Mouse (Mus musculus) Patski (cell line): ENCODE results near the gene Glis1. TPM values are rescaled to one million over a fixed set of nuclear protein-coding genes. Genes with fewer than 3 reads are reported as not detected.

Experiments used
- ATAC-seq: fragments of 100-300 bp; one replicate; pipeline ENCODE4 v1.8.0; 2021
- CTCF ChIA-PET: fragments of 350-600 bp; sonication (Branson Sonifier 250); formaldehyde crosslinking; loops from one replicate; lab custom pipeline; 2022; ENCODE audit warnings: inconsistent platforms; lab: Charles Lee
- POLR2A ChIA-PET: fragments of 350-600 bp; sonication (Branson Sonifier 250); formaldehyde crosslinking; loops from one replicate; lab custom pipeline; 2022; ENCODE audit warnings: antibody characterized with exemption, inconsistent platforms; lab: Charles Lee
- DNase-seq: peaks from one replicate; pipeline ENCODE4 v3.0.0-alpha.2; 2011; ENCODE audit warnings: low read depth, low spot score
- H3K27me3 ChIP-seq: fragments of 371-371 bp; one replicate; pipeline ENCODE4 v1.5.1; 2021
- CTCF ChIP-seq: fragments of 100-300 bp; IDR thresholded peaks from one replicate; pipeline ENCODE4 v1.5.1; 2021
- in situ Hi-C: fragments of 300-500 bp; cut with MboI; formaldehyde crosslinking; loops from 3 replicates; pipeline ENCODE4 v1.11.1; 2018; ENCODE audit warnings: low pct_unique_long_range_greater_than_20kb, mixed read lengths
- polyA plus RNA-seq: library from polyadenylated mRNA; unstranded; gene quantifications from one replicate; pipeline ENCODE4 v1.2.3, GENCODE M21; 2021

Gene Glis1
- polyA plus RNA-seq, 1 experiment from 2014 or later: 1.1 TPM

DNA sequence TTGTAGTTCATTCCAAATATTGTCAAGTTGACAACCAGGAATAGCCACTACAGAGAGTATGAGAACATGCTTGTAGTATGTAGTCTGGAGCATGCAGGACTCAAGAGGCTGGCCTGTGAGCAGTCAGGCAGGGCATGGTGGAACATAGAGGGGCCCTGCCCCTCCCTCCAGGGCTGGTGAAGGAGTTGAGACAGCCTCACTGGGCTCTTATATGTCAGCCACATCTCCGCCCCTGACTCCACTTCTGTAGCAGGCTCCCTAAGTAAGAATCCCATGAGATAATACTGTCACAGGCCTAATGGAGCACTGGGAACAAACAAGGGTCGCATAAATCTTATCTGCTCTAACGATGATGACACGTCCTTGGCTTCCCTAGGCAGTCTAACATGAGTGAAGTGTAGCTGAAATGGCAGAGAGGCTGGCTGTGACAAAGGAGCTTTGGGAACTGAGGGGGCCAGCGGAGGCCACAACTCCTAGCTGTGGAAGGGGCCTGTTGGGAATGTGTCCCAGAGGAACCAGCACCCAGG lies 214.6 kb downstream of the Glis1 start:
- in situ Hi-C loops: no loop called here
- no peak for TF ChIP-seq CTCF
- ChIA-PET POLR2A (no interaction called here), CTCF (no interaction called here)
- ATAC-seq (no peak), DNase-seq (no peak)
- H3K27me3 ChIP-seq: no peaks in the 10 kb centered on the region

DNA sequence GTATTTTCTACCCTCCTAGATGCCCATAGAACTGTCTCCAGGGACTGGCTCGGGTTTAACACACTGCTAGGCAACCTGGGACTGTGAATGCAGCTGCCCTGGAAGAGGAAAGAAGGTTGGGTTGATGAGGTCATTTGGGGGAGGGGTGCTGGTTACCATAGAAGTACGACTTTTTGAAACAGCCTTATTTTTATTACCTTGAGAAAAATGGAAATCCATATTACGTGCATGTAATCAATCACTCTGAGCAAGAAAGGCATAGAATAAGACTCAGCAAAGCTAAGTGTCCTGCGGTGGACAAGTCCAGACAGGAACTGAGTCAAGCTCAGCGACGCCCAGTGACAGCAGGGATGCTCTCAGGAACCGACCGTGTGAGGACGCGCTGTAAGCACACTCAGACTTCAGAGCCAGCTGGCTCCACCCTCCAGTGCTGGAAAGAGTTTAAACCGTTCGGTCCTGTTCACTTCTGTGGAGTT lies 216.7 kb downstream of the Glis1 start:
- H3K27me3 ChIP-seq: no peaks in the 10 kb centered on the region
- ATAC-seq (no peak), DNase-seq (no peak)
- ChIA-PET POLR2A (no interaction called here), CTCF (interaction anchor here (1.0 to 1.7 kb wide), 3 partner anchors 12 to 18 kb away, joined by 3 to 6 read pairs (median 3); no protein-coding TSS in a partner anchor)
- TF ChIP-seq CTCF: no peak
- in situ Hi-C loops: loop anchor here (5.0 kb wide), 1 partner anchor 229 kb away; no protein-coding TSS in a partner anchor

DNA sequence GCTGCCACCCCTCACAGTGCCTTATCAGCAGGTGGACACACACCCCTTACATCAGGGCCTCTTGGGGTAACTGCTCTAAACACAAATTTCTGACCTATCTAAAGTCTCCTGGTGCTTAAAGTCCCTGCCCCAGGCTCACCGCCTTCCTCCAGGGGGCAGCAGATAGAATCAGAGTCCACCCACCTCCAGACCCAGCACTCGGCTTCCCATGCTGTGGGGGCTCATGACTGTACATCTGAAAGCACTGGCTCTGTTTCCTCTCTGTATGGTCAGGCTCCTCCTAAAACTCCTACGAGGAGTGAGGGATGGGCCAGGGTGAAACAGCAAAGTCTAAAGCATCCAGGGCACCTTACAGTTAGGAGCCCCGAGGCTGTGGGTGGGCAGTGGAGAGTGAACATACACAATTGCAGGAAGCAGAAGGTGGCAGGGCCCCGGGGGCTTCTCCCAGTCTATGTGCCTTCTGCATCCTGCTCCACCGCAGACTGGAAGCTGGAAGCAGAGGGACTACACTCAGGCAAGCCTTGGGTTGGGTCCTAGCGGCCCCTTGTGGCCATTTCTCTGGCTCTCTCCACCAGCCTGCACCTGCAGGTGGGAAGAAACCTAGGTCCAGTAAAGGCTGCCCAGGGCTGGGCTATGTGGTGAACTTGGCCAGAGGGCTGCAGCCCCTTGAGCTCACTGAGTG lies 218.3 kb downstream of the Glis1 start:
- CTCF ChIA-PET: interaction anchor here (0.6 to 1.8 kb wide), 17 partner anchors 9 to 285 kb away, joined by 3 to 9 read pairs (median 4); no protein-coding TSS in a partner anchor

DNA sequence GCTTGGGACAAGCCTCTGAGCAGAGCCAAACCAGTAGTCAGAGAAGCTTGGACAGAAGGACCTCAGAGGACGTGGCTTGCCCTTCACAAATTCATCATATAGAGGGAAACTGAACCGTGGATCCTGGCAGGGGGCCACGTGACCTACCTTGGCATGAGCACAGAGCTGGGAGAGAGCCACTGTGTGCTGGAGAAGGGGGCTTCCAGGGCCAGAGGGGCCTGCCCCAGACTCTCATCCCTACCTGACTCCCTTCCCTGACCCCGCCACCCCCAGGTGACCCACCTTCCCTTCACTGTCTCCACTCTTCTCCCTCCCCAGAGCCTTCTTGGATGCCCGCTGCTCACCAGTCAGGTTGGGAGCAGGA lies 218.9 kb downstream of the Glis1 start:
- in situ Hi-C loops: loop anchor here (5.0 kb wide), 1 partner anchor 231 kb away; no protein-coding TSS in a partner anchor
- no peaks in the 10 kb centered on the region for H3K27me3 ChIP-seq
- no peak for ATAC-seq
- CTCF ChIA-PET: interaction anchor here (0.8 to 1.8 kb wide), 14 partner anchors 10 to 285 kb away, joined by 3 to 9 read pairs (median 4); no protein-coding TSS in a partner anchor
- DNase-seq: no peak
- POLR2A ChIA-PET: interaction anchor here (0.8 kb wide), 1 partner anchor 182 kb away, joined by 3 read pairs; no protein-coding TSS in a partner anchor
- no peak for TF ChIP-seq CTCF

More for the DNA sequence above, 218.3 kb downstream of the Glis1 start:
- DNase-seq (peak; percentile 25), ATAC-seq (peak; percentile 74)
- TF ChIP-seq CTCF: peak; percentile 93
- no peaks in the 10 kb centered on the region for H3K27me3 ChIP-seq
- POLR2A ChIA-PET: interaction anchor here (0.8 kb wide), 1 partner anchor 182 kb away, joined by 3 read pairs; no protein-coding TSS in a partner anchor
- in situ Hi-C loops: loop anchor here (5.0 kb wide), 1 partner anchor 230 kb away; no protein-coding TSS in a partner anchor

DNA sequence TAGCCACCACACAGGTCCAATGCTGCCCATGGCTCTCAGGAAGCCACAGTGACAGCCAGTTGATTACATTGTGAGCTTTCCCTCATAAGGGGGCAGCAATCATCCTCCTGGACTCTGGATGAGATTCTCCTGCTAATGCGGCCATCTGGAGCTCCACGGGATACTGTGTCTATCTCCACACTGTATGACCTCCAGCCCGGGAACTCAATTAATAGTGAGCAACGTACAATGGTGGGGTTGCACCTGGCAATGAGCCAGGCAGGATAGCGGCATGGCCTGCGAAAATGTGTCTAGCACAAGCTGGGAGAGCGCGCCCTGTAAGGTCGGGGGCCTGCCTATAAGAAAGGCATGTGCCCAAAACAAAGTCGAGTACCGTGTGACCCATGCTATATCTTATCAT lies 226.3 kb downstream of the Glis1 start:
- POLR2A ChIA-PET: interaction anchor here (0.7 kb wide), 1 partner anchor 9 kb away, joined by 3 read pairs; no protein-coding TSS in a partner anchor
- H3K27me3 ChIP-seq: no peaks in the 10 kb centered on the region
- no peak for DNase-seq
- CTCF ChIA-PET: no interaction called here
- TF ChIP-seq CTCF: no peak
- ATAC-seq: no peak
- in situ Hi-C loops: no loop called here

DNA sequence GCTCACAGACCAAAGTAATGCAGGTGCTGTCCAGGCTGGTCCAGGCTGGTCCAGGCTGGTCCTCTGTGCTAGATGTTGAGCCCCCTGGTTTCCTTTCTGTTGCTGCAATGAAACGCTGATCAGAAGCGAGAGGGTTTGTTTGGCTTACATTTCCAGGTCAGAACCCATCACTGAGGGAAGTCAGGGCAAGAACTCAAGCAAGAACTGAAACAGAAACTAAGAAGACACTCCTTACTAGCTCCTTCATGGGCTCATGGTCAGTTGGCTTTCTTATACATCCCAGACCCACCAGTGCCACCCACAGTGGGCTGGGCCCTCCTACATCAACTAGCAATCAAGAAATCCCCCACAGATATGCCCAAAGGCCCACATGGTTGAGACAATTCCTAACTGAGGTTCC lies 234.1 kb downstream of the Glis1 start:
- in situ Hi-C loops: no loop called here
- DNase-seq: no peak
- peaks cover 4% of the 10 kb centered on the region for H3K27me3 ChIP-seq
- ChIA-PET CTCF (interaction anchor here (1.0 to 1.7 kb wide), 3 partner anchors 10 to 31 kb away, joined by 3 to 8 read pairs (median 3); no protein-coding TSS in a partner anchor), POLR2A (interaction anchor here (0.6 kb wide), 1 partner anchor 229 kb away, joined by 3 read pairs; no protein-coding TSS in a partner anchor)
- ATAC-seq: no peak
- TF ChIP-seq CTCF: no peak

DNA sequence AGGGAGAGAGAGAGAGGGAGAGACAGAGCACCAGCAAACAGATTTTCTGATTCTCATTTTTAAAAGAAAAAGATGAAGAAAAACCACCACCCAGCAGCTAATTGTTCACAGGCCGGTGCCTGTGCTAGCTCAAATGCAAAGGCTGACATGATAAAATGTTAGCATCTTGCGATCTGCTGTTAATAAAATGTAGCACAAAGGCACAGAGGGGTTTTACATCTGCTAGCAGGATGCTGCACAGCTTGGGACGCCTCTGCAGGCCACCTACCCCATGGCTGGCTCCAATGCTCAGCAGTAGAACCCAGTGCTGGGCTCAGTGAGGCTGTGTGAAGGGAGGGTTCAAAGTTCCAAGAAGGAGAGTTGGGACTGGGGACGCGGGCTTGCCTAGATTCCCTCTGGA lies 236.3 kb downstream of the Glis1 start:
- no peak for DNase-seq
- ChIA-PET POLR2A (no interaction called here), CTCF (interaction anchor here (1.5 kb wide), 1 partner anchor 18 kb away, joined by 4 read pairs; no protein-coding TSS in a partner anchor)
- TF ChIP-seq CTCF: no peak
- in situ Hi-C loops: no loop called here
- H3K27me3 ChIP-seq: peaks cover 4% of the 10 kb centered on the region
- no peak for ATAC-seq

DNA sequence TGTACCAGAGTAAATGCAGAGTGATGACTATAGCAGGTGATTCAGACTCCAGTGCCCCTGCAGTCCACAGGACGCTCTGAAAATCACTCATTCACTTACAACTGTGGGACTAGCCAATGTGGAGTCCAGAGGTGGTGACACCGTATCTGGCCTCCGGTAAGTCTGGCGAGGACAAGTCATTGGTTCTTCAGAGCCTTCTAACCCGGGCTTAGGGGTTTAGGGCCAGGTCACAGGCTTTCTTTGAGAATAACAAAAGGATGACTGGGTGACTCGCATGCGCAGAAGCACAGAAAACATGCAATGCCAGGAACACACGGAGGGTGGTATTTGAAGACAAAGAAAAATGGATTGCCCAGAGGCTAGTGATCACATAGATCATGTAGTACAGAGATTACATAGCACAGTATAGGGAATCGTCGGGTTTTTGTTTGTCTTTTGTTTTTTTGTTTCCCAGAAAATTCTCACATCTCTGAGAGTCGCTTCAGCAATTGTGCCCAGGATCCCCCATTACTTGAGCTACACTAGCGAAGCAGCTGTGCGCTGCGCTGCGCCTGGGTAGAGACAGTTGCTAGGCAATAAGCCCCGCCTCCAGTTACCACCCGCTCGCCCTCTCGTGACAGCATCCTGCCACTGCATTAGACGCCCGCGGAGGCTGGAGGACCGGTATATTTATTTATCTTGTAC lies 239.4 kb downstream of the Glis1 start:
- in situ Hi-C loops: no loop called here
- no peak for ATAC-seq
- TF ChIP-seq CTCF: no peak
- H3K27me3 ChIP-seq: peaks cover 4% of the 10 kb centered on the region
- ChIA-PET POLR2A (no interaction called here), CTCF (no interaction called here)
- no peak for DNase-seq

DNA sequence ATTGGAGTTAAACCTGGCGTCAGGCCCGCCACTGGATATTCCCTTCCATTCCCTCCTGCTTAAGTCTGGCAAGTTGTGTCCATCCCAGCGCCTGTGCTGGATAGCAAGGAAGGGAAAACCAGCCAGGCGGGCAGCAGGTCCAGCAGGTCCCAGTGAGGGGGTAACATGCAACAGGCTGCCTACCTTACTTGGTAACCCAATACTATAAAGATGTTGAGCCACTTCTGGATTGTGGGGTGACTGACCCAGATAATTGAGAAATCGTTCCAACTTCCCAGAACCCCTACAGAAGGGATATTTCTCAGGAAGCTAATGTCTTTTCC lies 239.9 kb downstream of the Glis1 start:
- in situ Hi-C loops: no loop called here
- no peak for TF ChIP-seq CTCF
- ATAC-seq: no peak
- no peak for DNase-seq
- peaks cover 4% of the 10 kb centered on the region for H3K27me3 ChIP-seq
- CTCF ChIA-PET: no interaction called here
- POLR2A ChIA-PET: no interaction called here

DNA sequence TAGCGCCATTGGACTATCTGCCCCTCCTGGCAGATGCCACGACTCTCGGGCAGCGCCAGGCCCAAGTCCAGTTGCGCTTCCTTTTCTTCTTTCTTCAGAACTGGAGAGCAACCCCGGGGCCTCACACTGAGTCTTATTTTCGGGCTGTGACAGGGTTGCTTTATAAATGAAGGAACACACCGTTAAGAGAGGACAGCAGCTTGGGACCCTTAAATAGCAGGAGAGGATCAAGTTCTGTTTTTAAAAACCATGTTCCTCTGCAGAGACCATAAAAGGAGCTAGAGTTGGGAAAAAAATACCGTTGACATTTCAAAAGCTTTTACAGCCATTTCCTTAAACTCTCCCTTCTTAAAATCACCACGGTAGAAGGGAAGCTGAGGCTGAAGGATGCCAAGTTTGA lies 241.3 kb downstream of the Glis1 start:
- no peak for TF ChIP-seq CTCF
- no peak for DNase-seq
- ChIA-PET CTCF (no interaction called here), POLR2A (no interaction called here)
- peaks cover 4% of the 10 kb centered on the region for H3K27me3 ChIP-seq
- no peak for ATAC-seq
- in situ Hi-C loops: no loop called here
